Mouse (Mus musculus): Measurements from ENCODE around the gene Gk5. TPM values are rescaled to one million over a fixed set of nuclear protein-coding genes. Genes with fewer than 3 reads are reported as not detected.
"Not testable (repeated sequence)": the region's sequence is repeated elsewhere in the genome, so short reads cannot be mapped to it uniquely, and the experiment has no call there.

Gk5 gene
- total and polyA plus RNA-seq, 3 experiments = 1.6 to 7.1 (median 6.2) TPM

GRCm38 (mm10) chr9:96152801-96153200 lies 33.6 kb downstream of the Gk5 start:
- Histone ChIP-seq H3K27me3 (ENCODE audit: insufficient read depth, low read length) (no peaks in the 10 kb centered on the region), H3K36me3 (replicated peaks) (peaks cover 30% of the 10 kb centered on the region), H3K4me1 (ENCODE audit: insufficient read depth, low read depth, low read length) (no peaks in the 10 kb centered on the region), H3K4me3 (ENCODE audit: low read depth, low read length) (no peak overlapping the region), H3K9me3 (replicated peaks) (no peaks in the 10 kb centered on the region)
- DNase-seq (ENCODE audit: low spot score) (no peak), ATAC-seq (ENCODE audit: extremely low read depth, insufficient number of reproducible peaks, low FRiP score, poor library complexity, severe bottlenecking) (no peak)
- TF ChIP-seq GATA2 (IDR thresholded peaks at IDR 0.05; ENCODE audit: borderline replicate concordance, low read depth, low read length) = no peak
- no peak for TF ChIP-seq TAL1 (conservative IDR thresholded peaks at IDR 0.05; ENCODE audit: low read depth, low read length)

GRCm38 (mm10) chr9:96158431-96158830 lies 39.3 kb downstream of the Gk5 start:
- no peak for TF ChIP-seq GATA1 (IDR thresholded peaks at IDR 0.05; ENCODE audit: borderline replicate concordance, low read length)
- no peak for TF ChIP-seq GATA2 (IDR thresholded peaks at IDR 0.05; ENCODE audit: borderline replicate concordance, low read depth, low read length)
- TF ChIP-seq CTCF (IDR thresholded peaks at IDR 0.05; ENCODE audit: low read depth, low read length) = no peak
- TF ChIP-seq TAL1 (conservative IDR thresholded peaks at IDR 0.05; ENCODE audit: low read depth, low read length) = no peak
- no peak for TF ChIP-seq POLR2AphosphoS5 (IDR thresholded peaks at IDR 0.05; ENCODE audit: insufficient replicate concordance, low read depth, low read length)
- peaks cover 26% of the 10 kb centered on the region for H3K36me3 ChIP-seq (replicated peaks)
- H3K4me3 ChIP-seq (ENCODE audit: low read depth, low read length) = no peak overlapping the region
- H3K4me1 ChIP-seq (ENCODE audit: insufficient read depth, low read depth, low read length) = peaks cover 3% of the 10 kb centered on the region; the same call in 1 of the 2 replicates
- no peak for DNase-seq (ENCODE audit: low spot score)
- no peaks in the 10 kb centered on the region for H3K9me3 ChIP-seq (replicated peaks)
- peak; percentile 54 for ATAC-seq (ENCODE audit: extremely low read depth, insufficient number of reproducible peaks, low FRiP score, poor library complexity, severe bottlenecking)
- H3K27me3 ChIP-seq (ENCODE audit: insufficient read depth, low read length) = no peaks in the 10 kb centered on the region

- no peak overlapping the region for H3K4me3 ChIP-seq (ENCODE audit: low read depth, low read length)
- TF ChIP-seq GATA2 (IDR thresholded peaks at IDR 0.05; ENCODE audit: borderline replicate concordance, low read depth, low read length) (no peak), CTCF (IDR thresholded peaks at IDR 0.05; ENCODE audit: low read depth, low read length) (no peak), GATA1 (IDR thresholded peaks at IDR 0.05; ENCODE audit: borderline replicate concordance, low read length) (no peak), POLR2AphosphoS5 (IDR thresholded peaks at IDR 0.05; ENCODE audit: insufficient replicate concordance, low read depth, low read length) (no peak), TAL1 (conservative IDR thresholded peaks at IDR 0.05; ENCODE audit: low read depth, low read length) (no peak)
- H3K36me3 ChIP-seq (replicated peaks) = peaks cover 22% of the 10 kb centered on the region
- ATAC-seq (ENCODE audit: extremely low read depth, insufficient number of reproducible peaks, low FRiP score, poor library complexity, severe bottlenecking) = no peak
- peaks cover 3% of the 10 kb centered on the region; the same call in 1 of the 2 replicates for H3K4me1 ChIP-seq (ENCODE audit: insufficient read depth, low read depth, low read length)
- H3K9me3 ChIP-seq (replicated peaks) = no peaks in the 10 kb centered on the region
- H3K27me3 ChIP-seq (ENCODE audit: insufficient read depth, low read length) = no peaks in the 10 kb centered on the region
- no peak for DNase-seq (ENCODE audit: low spot score)
Observed at GRCm38 (mm10) chr9:96159047-96159446, 39.9 kb downstream of the Gk5 start.

- Histone ChIP-seq H3K27me3 (ENCODE audit: insufficient read depth, low read length) (no peaks in the 10 kb centered on the region), H3K4me3 (ENCODE audit: low read depth, low read length) (no peak overlapping the region), H3K9me3 (replicated peaks) (no peaks in the 10 kb centered on the region), H3K36me3 (replicated peaks) (peaks cover 19% of the 10 kb centered on the region), H3K4me1 (ENCODE audit: insufficient read depth, low read depth, low read length) (peaks cover 3% of the 10 kb centered on the region; the same call in 1 of the 2 replicates)
- TF ChIP-seq GATA1 (IDR thresholded peaks at IDR 0.05; ENCODE audit: borderline replicate concordance, low read length) (no peak), TAL1 (conservative IDR thresholded peaks at IDR 0.05; ENCODE audit: low read depth, low read length) (no peak), POLR2AphosphoS5 (IDR thresholded peaks at IDR 0.05; ENCODE audit: insufficient replicate concordance, low read depth, low read length) (no peak)
- DNase-seq (ENCODE audit: low spot score) = no peak
- ATAC-seq (ENCODE audit: extremely low read depth, insufficient number of reproducible peaks, low FRiP score, poor library complexity, severe bottlenecking) = no peak
Observed at GRCm38 (mm10) chr9:96160767-96161166, 41.6 kb downstream of the Gk5 start.

GRCm38 (mm10) chr9:96162421-96162820 lies 43.3 kb downstream of the Gk5 start:
- no peaks in the 10 kb centered on the region for H3K9me3 ChIP-seq (replicated peaks)
- TF ChIP-seq POLR2AphosphoS5 (IDR thresholded peaks at IDR 0.05; ENCODE audit: insufficient replicate concordance, low read depth, low read length) (no peak), GATA1 (IDR thresholded peaks at IDR 0.05; ENCODE audit: borderline replicate concordance, low read length) (no peak), GATA2 (IDR thresholded peaks at IDR 0.05; ENCODE audit: borderline replicate concordance, low read depth, low read length) (no peak), CTCF (IDR thresholded peaks at IDR 0.05; ENCODE audit: low read depth, low read length) (no peak), TAL1 (conservative IDR thresholded peaks at IDR 0.05; ENCODE audit: low read depth, low read length) (no peak)
- H3K27me3 ChIP-seq (ENCODE audit: insufficient read depth, low read length) = no peaks in the 10 kb centered on the region
- peaks cover 6% of the 10 kb centered on the region for H3K4me1 ChIP-seq (ENCODE audit: insufficient read depth, low read depth, low read length)
- no peak for DNase-seq (ENCODE audit: low spot score)
- H3K36me3 ChIP-seq (replicated peaks) = peaks cover 17% of the 10 kb centered on the region
- no peak overlapping the region for H3K4me3 ChIP-seq (ENCODE audit: low read depth, low read length)
- no peak for ATAC-seq (ENCODE audit: extremely low read depth, insufficient number of reproducible peaks, low FRiP score, poor library complexity, severe bottlenecking)

- DNase-seq (ENCODE audit: low spot score) (no peak), ATAC-seq (ENCODE audit: extremely low read depth, insufficient number of reproducible peaks, low FRiP score, poor library complexity, severe bottlenecking) (no peak)
- H3K27me3 ChIP-seq (ENCODE audit: insufficient read depth, low read length) = no peaks in the 10 kb centered on the region
- H3K4me3 ChIP-seq (ENCODE audit: low read depth, low read length) = no peak overlapping the region
- H3K4me1 ChIP-seq (ENCODE audit: insufficient read depth, low read depth, low read length) = peaks cover 2% of the 10 kb centered on the region; the same call in 1 of the 2 replicates
- TF ChIP-seq CTCF (IDR thresholded peaks at IDR 0.05; ENCODE audit: low read depth, low read length) = no peak
- TF ChIP-seq GATA1 (IDR thresholded peaks at IDR 0.05; ENCODE audit: borderline replicate concordance, low read length) = no peak
- no peak for TF ChIP-seq GATA2 (IDR thresholded peaks at IDR 0.05; ENCODE audit: borderline replicate concordance, low read depth, low read length)
- TF ChIP-seq POLR2AphosphoS5 (IDR thresholded peaks at IDR 0.05; ENCODE audit: insufficient replicate concordance, low read depth, low read length) = no peak
- no peak for TF ChIP-seq TAL1 (conservative IDR thresholded peaks at IDR 0.05; ENCODE audit: low read depth, low read length)
- peaks cover 12% of the 10 kb centered on the region for H3K36me3 ChIP-seq (replicated peaks)
- no peaks in the 10 kb centered on the region for H3K9me3 ChIP-seq (replicated peaks)
Observed at GRCm38 (mm10) chr9:96163443-96163842, 44.3 kb downstream of the Gk5 start.

GRCm38 (mm10) chr9:96163983-96164382 lies 44.8 kb downstream of the Gk5 start:
- H3K9me3 ChIP-seq (replicated peaks); DNase-seq (ENCODE audit: low spot score); H3K27me3 ChIP-seq (ENCODE audit: insufficient read depth, low read length); H3K4me1 ChIP-seq (ENCODE audit: insufficient read depth, low read depth, low read length); H3K4me3 ChIP-seq (ENCODE audit: low read depth, low read length); ATAC-seq (ENCODE audit: extremely low read depth, insufficient number of reproducible peaks, low FRiP score, poor library complexity, severe bottlenecking): not testable (repeated sequence)
- peaks cover 12% of the 10 kb centered on the region for H3K36me3 ChIP-seq (replicated peaks)
